Mouse (Mus musculus): ENCODE data around the gene Hspbp1.

The Hspbp1 gene

DNA sequence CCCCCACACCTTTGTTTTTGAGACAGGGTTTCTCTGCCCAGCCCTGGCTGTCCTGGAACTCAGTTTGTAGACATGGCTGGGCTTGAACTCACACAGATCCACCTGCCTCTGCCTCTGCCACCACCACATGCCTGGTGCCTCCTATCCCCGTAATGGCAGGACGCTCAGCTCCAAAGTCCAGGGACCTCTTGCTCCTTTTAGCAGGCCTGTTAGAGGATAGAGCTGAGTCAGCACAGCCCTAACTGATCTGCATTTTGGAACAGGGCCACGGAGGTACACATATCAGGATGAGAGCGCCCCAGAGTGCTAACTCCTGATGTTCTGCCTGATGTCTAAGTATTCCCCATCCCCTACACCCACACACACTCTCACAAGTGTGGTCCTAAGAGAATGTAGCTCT, 53.8 kb downstream of the Hspbp1 start, which contains the start of gene Tmem86b:
TSS of gene Tmem86b (minus strand) at position 392 of the 400 bp plus-strand sequence.
- no peak for DNase-seq (ENCODE audit: low read depth, low spot score)

DNA sequence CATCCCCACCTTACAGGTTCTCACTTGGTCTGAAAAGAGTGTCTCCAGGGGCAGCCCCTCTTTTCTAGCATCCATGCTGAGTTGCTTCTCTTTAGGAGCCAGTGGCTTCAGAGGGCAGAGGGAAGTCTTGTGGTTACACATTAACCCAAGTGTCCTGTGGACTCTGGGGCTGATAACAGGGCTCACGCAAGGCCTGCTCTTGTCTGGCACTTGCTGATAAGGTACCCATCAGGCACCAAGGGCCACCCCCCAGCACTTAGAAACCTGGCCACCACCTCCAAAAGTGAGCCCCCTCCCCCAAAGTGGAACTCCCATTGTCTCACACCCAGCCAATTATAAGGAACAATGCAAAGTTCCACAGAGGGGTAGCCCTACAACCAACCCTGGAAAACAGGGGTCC, 54.7 kb downstream of the Hspbp1 start:
- DNase-seq (ENCODE audit: low read depth, low spot score): no peak

DNA sequence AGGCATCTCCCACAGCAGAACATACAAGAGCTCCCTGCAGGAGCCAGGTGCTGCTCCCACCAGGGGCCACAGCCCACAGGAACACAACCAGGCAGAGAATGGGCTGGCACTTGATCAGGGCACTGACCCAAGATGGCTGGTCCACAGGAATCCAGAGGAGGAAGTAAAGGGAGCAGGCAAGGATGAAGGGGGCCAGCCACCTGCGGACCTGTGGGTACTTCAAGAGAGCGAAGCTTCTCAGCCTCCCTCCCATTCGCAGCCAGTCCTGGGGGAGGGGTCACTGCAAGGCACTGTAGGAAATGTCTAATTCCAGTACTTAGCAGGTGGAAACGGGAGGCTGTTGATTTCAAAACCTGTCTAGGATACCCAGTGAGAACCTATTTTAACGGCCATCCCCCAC, 55.3 kb downstream of the Hspbp1 start:
- no peak for DNase-seq (ENCODE audit: low read depth, low spot score)

DNA sequence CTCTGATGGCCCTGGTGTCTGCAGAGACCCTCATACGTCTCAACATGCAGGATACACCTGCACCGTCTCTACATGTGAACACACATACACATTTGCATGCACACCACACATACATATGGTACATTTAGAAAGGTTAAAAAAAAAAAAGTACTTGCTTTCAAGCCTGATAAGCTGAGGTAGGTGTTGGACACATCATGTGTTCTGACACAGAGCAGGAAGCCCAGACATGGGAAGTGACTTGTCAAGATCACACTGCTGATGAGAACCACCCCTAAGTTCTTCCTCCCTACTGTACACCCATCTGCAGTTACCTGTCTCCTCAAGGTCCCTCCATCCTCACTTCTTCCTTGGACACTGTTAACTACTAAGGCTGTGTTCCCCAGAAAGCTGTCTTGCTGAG, 58.9 kb downstream of the Hspbp1 start:
- no peak for DNase-seq (ENCODE audit: low read depth, low spot score)

DNA sequence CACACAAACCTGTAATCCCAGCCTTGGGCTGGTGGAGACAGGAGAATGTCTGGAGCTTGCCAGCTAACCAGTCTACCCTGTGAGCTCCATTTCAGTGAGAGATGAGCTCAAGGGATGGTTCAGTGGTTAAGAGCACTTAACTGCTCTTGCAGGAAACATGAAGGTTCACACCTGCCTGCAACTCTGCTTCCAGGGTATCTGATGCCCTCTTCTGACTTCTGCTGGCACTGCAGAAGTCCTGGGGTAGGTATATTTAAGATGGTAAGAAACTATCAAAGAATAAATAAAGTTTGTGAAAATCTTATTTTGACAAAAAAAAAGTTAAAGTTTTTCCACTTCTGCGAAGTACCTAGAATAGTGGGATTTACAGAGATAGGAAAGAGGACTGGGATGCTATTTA, 60.5 kb downstream of the Hspbp1 start:
- no peak for DNase-seq (ENCODE audit: low read depth, low spot score)

DNA sequence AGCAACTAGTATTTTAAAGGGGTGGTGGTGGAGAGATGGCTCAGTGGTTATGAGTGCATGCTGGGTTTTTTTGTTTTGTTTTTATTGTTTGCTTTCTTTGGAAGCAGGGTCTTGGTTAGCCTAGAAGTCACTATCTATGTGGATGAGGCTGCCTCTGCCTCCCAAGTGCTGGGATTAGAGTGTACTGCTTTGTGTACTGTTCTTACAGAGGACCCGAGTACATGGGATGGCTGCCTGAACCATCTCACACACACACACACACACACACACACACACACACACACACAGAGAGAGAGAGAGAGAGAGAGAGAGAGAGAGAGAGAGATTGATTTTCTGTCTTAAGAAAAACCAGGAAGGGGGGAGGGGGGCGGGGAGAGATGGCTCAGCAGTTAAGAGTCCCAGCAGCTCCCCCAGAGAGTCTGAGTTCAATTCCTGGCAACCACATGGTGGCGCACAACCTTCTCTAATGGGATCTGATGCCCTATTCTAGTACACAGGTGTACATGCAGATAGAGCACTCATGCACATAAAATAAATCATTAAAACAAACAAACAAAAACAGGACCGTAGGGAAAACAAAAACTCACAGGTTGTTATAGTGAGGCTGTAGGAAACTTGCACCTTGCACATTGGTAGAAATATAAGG, 61.2 kb downstream of the Hspbp1 start:
- peak; percentile 41 for DNase-seq (ENCODE audit: low read depth, low spot score)

DNA sequence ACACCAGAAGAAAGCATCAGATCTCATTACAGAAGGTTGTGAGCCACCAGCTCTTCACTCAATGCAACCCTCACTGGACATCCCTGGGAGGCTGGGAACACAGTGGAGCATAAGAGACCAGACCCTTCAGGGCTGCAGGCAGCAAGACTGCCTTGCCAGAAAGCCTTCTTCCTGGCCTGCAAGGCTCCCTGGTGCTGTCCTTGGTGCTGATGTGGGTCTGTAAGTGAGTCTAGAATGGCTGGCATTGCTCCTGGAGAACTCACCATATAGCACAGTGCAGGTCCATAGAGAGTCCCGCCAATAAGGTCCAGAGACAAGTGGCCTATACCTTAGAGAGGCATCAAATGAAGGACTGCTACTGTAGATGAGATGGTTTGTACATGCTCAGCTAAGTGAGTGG, 64.9 kb downstream of the Hspbp1 start:
- DNase-seq (ENCODE audit: low read depth, low spot score): no peak

DNA sequence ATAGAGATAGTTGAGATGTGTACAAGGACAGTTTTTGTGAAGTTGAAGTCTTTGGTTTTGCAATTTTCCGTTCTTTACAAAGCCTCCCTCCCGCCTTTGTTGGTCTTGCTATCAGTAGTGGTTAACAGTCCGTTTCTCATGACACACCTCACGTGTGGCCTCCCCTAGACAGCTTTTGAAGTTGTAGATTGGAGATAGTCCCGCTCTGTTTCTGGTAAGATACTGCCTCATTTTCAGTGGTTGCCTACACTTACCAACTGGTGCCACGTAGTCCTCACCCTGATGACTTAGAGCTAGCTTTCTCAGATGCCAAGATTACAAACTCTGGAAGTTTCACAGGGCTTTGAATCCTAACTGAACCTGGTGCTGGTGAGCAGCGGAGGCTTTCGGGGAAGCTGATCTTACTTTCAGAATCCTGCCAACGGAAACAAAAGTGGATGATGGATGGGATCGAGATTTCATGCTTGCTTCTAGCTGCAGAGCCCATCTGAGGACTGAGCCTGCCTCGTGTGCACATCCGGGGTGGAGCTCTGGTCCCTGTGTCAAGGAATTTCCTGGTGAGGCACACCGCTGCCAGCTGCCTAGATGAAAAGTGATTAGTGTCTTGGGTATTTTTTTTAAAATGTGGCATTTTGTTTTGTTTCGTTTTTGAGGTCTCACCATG, 71.0 kb downstream of the Hspbp1 start:
- DNase-seq (ENCODE audit: low read depth, low spot score): no peak

DNA sequence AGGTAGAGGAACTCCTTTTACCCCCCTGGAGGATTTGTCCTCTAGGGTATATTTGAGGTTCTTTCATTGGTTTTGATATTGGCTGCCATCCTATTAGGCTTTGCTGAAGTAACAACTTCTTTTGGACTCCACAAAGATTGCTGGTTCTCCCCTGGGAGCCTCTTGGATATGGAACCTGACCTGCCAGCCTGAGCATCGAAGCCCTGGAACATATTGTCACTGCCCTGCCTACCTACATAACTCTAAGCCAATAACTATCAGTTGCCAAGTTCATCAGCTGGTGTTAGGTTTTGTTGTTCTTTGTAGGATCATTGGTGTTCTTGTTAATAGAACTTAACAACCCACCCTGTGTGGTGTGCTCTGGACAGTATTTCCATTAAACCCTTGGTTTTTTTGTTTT, 71.9 kb downstream of the Hspbp1 start:
- DNase-seq (ENCODE audit: low read depth, low spot score): no peak

DNA sequence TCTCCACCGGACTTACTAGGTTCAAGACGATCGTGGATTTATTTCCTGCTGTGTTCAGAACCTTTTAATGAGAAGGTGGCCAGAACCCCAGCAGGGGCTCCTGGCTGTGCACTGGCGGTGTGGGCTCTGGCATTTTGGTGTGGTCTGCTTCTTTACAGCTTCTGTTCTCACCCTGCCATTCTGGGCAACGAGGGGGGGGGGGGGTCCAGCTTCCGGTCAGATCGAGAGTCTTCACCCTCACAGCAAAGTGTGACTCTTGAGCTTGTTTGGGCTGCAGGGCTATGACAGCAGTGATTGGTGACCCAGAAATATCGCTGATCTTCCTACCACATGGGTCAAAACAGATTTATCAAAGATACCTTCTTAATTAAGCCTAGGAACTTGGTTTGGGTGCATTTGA, 72.5 kb downstream of the Hspbp1 start:
- DNase-seq (ENCODE audit: low read depth, low spot score): no peak

DNA sequence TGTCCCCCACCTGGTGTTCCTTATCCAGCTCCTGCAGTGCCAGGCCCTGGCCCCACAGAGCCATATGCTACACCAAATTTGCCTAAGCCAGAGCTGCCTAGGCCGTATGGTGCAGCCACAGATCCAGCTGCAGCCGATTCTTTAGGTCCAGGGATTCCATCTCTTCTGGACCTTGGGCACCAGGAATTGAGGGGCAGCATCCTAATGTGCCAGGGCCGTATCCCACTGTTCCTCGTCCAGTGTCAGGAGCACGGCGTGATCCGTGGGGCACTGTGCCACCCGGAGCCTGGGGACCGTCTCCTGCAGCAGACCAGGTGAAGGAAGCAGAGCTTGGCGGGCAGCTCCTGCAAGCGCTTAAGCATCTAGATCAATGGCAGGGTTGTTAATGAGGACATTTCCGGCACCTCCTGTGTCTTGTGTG, 72.9 kb downstream of the Hspbp1 start:
- DNase-seq (ENCODE audit: low read depth, low spot score): no peak

DNA sequence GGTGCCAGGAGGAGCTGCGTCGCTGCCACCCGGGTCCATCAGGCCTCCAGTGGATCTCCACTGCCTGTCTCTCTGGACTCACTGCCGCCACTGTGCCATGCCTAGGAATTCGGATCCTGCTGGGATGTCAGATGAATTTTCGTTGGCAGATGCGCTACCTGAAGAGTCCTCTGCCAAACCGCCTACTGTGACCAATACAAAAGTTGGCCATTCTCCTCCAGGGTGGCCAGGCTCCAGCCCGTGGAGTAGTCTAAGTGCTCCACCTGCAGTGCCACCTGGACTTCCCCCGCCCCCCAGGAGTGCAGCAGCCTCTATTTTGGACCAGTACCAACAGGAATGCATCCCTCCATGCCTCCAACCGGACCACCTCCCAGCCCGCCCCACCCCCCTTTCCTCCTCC, 73.4 kb downstream of the Hspbp1 start:
- no peak for DNase-seq (ENCODE audit: low read depth, low spot score)

Measured in retina, postnatal 7 days (tissue).